Mouse (Mus musculus) erythroblast, embryonic 14.5 days (primary cell): ENCODE measurements around the gene Pcsk1n.

Source experiments
- GATA1 ChIP-seq: IDR thresholded peaks from 2 replicates; pipeline ENCODE4 v1.6.1; 2012; ENCODE audit warnings: low read length, inconsistent platforms, mixed read lengths
- TAL1 ChIP-seq: IDR thresholded peaks from 3 replicates; pipeline ENCODE4 v1.6.1; 2012; ENCODE audit warnings: low read length, inconsistent platforms, mixed read lengths

GRCm38 (mm10) chrX:7958868-7959267, 39.2 kb downstream of the Pcsk1n start:
- TF ChIP-seq TAL1 (no peak), GATA1 (no peak)
